Mouse (Mus musculus): ENCODE results near the gene Chd4.

GRCm38 (mm10) chr6:125067571-125067995, 28.2 kb upstream of the Chd4 start, which contains the start of gene Lpar5:
- TF ChIP-seq CTCF (conservative IDR thresholded peaks at IDR 0.05; ENCODE audit: low read length) (no peak), NANOG (IDR thresholded peaks at IDR 0.05; ENCODE audit: borderline replicate concordance, low read length) (no peak)
